Mouse (Mus musculus): ENCODE measurements at regions not wholly inside any gene's neighbourhood (a gene's known extent, or its start where the extent isn't known, plus 50 kb on each side); places are given as distances from the start of the nearest gene placed in this dataset.

DNA sequence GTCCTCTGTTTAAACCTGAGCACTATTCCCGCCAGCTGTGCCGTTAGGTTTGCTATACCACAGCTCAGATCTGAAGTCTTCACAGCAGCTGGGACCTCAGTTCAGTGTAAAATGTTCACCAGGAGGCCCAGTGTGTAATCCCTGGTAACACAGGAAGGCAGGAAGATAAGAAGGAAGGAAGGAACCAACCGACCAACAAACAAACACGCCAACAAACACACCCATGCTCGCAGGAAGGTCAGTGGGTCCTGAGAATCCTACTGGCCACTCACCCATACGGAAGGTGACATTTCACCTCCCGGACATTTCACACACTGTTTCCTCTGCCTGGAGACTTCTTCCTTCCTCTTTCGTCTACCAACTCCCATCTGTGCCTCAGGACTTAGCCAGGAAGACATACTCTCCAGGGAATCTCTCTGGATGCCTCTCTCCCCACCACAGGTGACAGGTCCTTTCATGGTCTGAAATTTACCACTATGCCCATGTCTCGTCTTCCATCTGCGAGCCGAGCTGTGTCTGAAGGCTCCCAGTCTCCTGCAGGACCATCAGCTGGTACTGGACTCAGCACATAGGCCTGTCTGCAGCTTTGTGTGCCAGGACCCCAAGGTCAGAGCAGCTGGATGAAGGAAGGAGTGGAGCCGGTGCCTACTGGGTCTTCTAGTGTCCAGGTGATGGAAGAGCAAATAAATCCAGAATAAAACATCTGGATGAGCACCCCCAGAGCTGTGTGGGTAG is 61.1 kb upstream of the Xpa start:
- DNase-seq, result no peak

DNA sequence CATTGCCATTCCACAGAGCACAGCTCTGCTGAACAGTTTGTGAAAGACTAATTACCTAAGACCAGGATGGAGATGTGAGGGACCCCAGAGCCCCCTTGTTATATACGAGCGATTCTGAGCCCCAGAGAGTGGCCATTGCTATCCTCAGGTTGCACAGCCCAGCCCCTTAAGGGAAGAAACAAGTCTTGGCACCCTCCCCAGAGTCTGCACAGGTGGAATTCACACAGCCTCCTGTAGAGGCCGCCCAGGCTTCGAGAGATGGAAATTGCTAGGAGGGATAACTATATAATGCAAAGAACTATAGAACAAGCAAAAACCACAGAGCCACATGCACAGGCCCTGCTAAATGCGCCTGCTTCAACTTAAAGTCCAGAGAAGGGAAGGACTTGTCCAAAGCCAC is 62.7 kb upstream of the Xpa start:
- DNase-seq, result no peak

DNA sequence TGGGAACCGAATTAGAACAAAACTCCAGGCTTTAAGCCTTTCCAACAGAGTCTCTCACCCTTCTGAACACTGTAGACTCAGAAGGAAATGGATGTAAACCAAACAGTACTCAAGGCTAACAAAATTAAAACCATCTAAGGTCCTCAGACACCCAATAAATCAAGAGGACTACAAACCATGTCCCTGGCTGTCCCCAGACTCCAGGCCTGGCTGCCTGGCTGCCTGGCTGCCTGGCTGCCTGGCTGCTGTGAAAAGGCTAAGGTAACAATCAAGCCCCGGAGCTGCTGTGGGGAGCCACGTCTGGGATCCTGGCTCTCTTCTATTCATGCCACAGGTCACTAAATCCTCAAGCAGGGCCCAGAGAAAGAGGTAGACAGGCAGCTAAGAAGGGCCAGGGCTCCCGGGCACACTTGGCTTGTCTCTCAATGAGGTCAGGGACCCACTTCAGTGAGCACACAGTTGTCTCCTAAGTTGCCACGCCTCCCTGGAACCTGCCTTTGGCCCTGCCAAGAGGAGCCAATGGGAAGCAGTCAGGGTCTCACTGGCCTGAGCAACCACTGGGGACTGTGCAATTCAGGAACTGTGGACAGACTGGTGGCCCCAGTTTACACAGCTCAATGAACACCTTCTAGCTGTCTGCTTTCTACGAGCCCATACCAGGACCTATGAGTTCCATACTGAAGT is 72.6 kb upstream of the Xpa start:
- peak; percentile 45 for DNase-seq

DNA sequence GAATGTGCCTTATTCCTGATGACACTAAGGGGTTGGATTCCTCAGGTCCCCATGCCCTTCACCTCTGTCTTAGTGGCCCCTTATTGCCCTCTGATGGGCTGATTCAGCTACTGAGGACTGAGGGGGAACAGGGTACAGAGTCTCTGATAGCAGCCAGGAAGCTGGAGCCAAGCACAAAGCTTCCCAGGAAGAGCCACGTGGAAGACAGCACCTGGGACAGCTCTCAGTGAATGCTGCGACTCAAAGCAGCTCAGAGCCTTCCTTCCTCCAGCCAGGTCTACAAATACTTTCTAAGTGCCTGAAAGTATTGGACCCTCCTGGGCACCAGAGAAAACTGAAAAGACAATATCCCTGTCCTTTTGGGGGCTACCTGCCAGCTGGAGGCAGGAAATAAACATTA is 72.3 kb upstream of the Foxe1 start:
- peak; percentile 53 for DNase-seq

DNA sequence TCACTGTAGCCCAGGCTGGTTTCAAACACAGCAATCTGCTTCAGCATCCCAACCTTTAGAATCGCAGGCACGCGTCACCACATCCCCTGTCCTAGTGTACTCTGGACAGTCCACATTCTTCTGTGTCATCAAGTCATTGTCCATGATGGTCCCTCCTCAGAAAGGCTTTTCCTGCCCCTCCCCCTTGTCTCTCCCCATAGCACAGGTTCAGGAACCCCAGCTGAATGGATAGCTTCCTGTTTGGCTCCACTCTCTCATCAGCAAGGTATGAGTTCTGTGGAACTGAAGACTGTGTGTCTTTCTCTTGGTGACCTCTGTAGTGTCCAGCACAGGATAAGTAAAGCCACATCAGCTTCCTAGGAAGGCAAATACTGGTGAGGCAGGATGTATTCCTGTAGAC is 67.6 kb upstream of the Foxe1 start:
- no peak for DNase-seq

DNA sequence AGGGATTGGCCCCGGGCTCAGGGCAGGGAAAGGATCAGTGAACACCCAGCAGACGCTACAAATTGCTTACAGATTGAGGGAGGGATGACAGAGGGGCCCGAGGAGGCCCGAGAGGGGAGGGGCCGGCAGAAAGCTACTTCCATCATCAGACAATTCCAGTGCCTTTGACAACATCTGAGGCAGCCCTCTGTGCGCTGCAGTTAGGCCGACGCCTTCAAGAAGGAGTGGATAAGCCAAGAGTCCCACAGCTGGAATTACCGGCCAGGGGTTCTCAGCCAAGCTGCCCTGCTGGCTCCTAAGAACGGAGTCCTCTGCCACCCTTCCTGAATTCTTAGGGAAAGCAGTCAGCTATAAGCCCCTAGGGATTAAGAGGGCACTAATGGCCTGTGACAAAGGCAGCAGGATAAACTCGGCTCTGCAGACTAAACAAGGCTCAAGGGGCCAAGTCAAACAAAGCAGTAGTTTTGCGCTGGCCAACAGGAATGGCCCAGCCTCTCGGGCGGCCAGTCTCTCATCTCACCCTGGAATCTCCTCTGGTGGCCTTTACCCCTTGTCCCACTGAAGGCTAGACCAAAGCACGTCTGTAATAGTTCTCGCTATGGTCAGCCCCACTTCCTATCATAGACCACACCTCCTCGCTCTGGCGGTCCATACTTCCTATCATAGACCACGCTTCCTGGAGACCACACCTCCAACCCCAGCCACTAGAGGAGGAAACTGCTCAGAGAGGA is 66.4 kb upstream of the Foxe1 start:
- peak; percentile 68 for DNase-seq

DNA sequence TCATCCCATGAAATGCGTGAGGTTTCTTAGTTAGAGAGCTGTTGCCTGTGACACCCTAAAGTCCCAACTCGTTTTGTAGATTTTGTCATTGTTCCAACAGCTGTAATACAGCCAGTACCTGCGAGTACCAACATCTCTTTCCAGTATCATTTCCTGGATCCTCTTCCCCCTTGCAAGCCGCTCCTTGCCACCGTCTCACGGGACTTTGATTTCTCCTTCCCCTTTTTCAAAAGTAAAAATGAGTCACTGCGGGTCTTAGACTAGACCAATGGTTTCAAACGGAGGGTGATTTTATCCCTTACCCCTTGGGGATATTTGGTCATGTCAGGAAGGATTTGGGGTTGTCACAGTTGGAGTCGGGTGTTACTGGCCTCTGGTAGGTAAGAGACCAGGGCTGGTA is 56.5 kb upstream of the Foxe1 start:
- DNase-seq, result no peak

DNA sequence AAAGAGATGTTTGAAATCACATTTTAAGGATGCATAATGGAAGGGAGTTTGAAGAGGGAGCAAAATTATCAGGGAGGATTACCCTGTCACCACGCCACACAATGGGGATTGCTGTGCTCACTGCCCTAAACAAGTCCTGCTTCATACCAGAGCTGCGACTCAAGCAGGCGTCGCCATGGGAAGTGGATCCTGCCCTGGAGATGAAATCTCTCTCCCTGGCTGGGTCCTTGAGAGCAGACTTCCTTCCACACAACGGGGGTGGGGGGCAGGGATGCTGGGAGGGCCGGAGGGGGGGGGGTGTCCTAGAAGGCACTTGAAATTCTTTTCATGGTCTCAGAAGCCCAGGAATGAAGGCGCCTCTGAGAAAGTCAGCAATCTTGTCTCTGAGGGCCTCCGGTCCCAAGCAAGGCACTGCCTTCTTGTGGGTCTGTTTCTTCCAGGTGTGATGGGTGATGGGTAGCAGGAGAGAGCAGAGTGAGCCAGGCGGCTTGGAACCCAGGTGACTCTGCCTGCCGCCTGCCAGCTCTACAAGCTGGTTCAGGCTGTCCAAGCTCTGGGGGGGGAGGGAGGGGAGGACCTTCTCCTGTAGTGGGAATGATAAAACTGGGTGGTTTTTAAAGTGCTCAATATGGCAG is 51.7 kb upstream of the Foxe1 start:
- DNase-seq, result peak; percentile 11
